16 mouse cellular contexts compared by ENCODE assay signal in genomic region chr2:6335032-6335735, GRCm38 (mm10). TPM values are rescaled to one million over a fixed set of nuclear protein-coding genes. Genes with fewer than 3 reads are reported as not detected.
DNase-seq lines count a peak whose midpoint lies in the region; ATAC-seq and TF ChIP-seq lines count a peak whose summit lies in the region.
"Had no signal": no experiment of that assay in that cellular context is flagged by ENCODE, and none has a peak within 500 bp of the region (broad histone marks: within the 10 kb centered on the region; RNA-seq: fewer than 3 reads in every experiment).

No protein-coding gene starts in this region.

- peak; percentile 47; the same call in 1 of the 2 replicates for ATAC-seq in hindbrain, postnatal 0 days
- ATAC-seq: midbrain, embryonic 16.5 days had no signal

- no peak overlapping the region for H3K9ac ChIP-seq in hindbrain, postnatal 0 days (replicated peaks; ENCODE audit: low read length)
- H3K9ac ChIP-seq: heart, embryonic 15.5 days; neural tube, embryonic 12.5 days had no signal

- no peaks in the 10 kb centered on the region for H3K27me3 ChIP-seq in hindbrain, postnatal 0 days (ENCODE audit: insufficient read depth, low read length)
- H3K27me3 ChIP-seq in hindbrain, embryonic 10.5 days (ENCODE audit: insufficient read depth, poor library complexity, severe bottlenecking): no peaks in the 10 kb centered on the region
- no peaks in the 10 kb centered on the region for H3K27me3 ChIP-seq in spleen, adult 2 months (ENCODE audit: control insufficient read depth, insufficient read depth, low read length)
- H3K27me3 ChIP-seq: heart, embryonic 15.5 days; neural tube, embryonic 12.5 days had no signal

- H3K4me2 ChIP-seq in hindbrain, postnatal 0 days (ENCODE audit: low read depth, low read length): no peak overlapping the region
- H3K4me2 ChIP-seq: heart, embryonic 15.5 days; neural tube, embryonic 12.5 days had no signal

- TF ChIP-seq CTCF in hindbrain, postnatal 0 days (IDR thresholded peaks at IDR 0.05; ENCODE audit: low read depth): no peak
- TF ChIP-seq CTCF in spleen, adult 2 months (IDR thresholded peaks at IDR 0.05; ENCODE audit: extremely low read depth, insufficient read depth, insufficient read length, insufficient replicate concordance): no peak

- peaks cover 38% of the 10 kb centered on the region for H3K79me2 ChIP-seq in macrophage (ENCODE audit: inconsistent target)

- 74% methylated on average over 14 of the region's 14 CpGs for WGBS in hindbrain, postnatal 0 days
- 89% methylated on average over 14 of the region's 14 CpGs for WGBS in hindbrain, embryonic 10.5 days
- WGBS in spleen, adult 2 months: 69% methylated on average over 14 of the region's 14 CpGs
- WGBS in macrophage (ENCODE audit: missing documents): 48% methylated on average over 14 of the region's 14 CpGs

- TF ChIP-seq POLR2A in spleen, adult 2 months (IDR thresholded peaks at IDR 0.05; ENCODE audit: low read depth, low read length): no peak

- H3K27ac ChIP-seq in hindbrain, postnatal 0 days: no peak overlapping the region
- no peak overlapping the region for H3K27ac ChIP-seq in hindbrain, embryonic 10.5 days
- H3K27ac ChIP-seq in spleen, adult 2 months (ENCODE audit: insufficient read depth, low read length): peak overlapping the region; percentile 5; the same call in 1 of the 2 replicates
- peak overlapping the region; percentile 22; the same call in 1 of the 2 replicates for H3K27ac ChIP-seq in macrophage
- H3K27ac ChIP-seq: heart, embryonic 15.5 days; left cerebral cortex, adult 2 months; neural tube, embryonic 12.5 days had no signal

- no peaks in the 10 kb centered on the region for H3K36me3 ChIP-seq in hindbrain, postnatal 0 days (ENCODE audit: insufficient read depth, low read length)
- H3K36me3 ChIP-seq in hindbrain, embryonic 10.5 days: peaks cover 14% of the 10 kb centered on the region
- H3K36me3 ChIP-seq in spleen, adult 2 months (ENCODE audit: control insufficient read depth, insufficient read depth, low read length): no peaks in the 10 kb centered on the region
- H3K36me3 ChIP-seq in macrophage (ENCODE audit: inconsistent target): no peaks in the 10 kb centered on the region
- H3K36me3 ChIP-seq: heart, embryonic 15.5 days had no signal

- no peaks in the 10 kb centered on the region for H3K4me1 ChIP-seq in hindbrain, postnatal 0 days (ENCODE audit: insufficient read depth, low read length)
- peaks cover 19% of the 10 kb centered on the region for H3K4me1 ChIP-seq in hindbrain, embryonic 10.5 days (replicated peaks)
- peaks cover 28% of the 10 kb centered on the region for H3K4me1 ChIP-seq in spleen, adult 2 months (ENCODE audit: control insufficient read depth, insufficient read depth, insufficient read length)

- no peaks in the 10 kb centered on the region for H3K9me3 ChIP-seq in hindbrain, postnatal 0 days (ENCODE audit: low read length)
- no peaks in the 10 kb centered on the region for H3K9me3 ChIP-seq in hindbrain, embryonic 10.5 days
- H3K9me3 ChIP-seq: heart, embryonic 15.5 days; neural tube, embryonic 12.5 days had no signal

- DNase-seq in hindbrain, postnatal 0 days (ENCODE audit: low spot score): no peak
- no peak for DNase-seq in hindbrain, embryonic 10.5 days (ENCODE audit: low spot score)
- no peak for DNase-seq in spleen, adult 2 months (ENCODE audit: low read depth in 1 of 2, low spot score in 2 of 2)
- no peak for DNase-seq in spleen, postnatal 36 days (ENCODE audit: low spot score in 2 of 2)
- DNase-seq in thymus, postnatal 0 days (ENCODE audit: low spot score): no peak
- DNase-seq in embryo, embryonic 10 days (ENCODE audit: low spot score): no peak
- no peak for DNase-seq in cerebellum, postnatal 14 days
- DNase-seq: cerebellum, adult 11 months; kidney, adult 18-20 months; lung, postnatal 10 days; thymus, postnatal 36 days had no signal

- no peak overlapping the region for H3K4me3 ChIP-seq in hindbrain, postnatal 0 days (ENCODE audit: low read length)
- H3K4me3 ChIP-seq in hindbrain, embryonic 10.5 days: no peak overlapping the region
- no peak overlapping the region for H3K4me3 ChIP-seq in spleen, adult 2 months (ENCODE audit: extremely low read depth, insufficient read depth, insufficient read length)
- no peak overlapping the region for H3K4me3 ChIP-seq in macrophage (ENCODE audit: inconsistent target)
- H3K4me3 ChIP-seq: heart, embryonic 15.5 days; left cerebral cortex, adult 2 months; neural tube, embryonic 12.5 days had no signal

RNA-seq across cellular contexts. Expression of gene Usp6nl, which starts 12.7 kb away (rescaled TPM):
- 16.8 and 24.0 TPM in 2 replicates for total RNA-seq in hindbrain, postnatal 0 days (2014; rRNA removed)
- polyA plus RNA-seq in hindbrain, postnatal 0 days (2015; fragmentation: Nextera tagmentation; extraction: Ambion mirVana): 6.9 and 7.8 TPM in 2 replicates
- 9.3 and 11.6 TPM in 2 replicates for polyA plus RNA-seq in hindbrain, embryonic 10.5 days (2016; fragmentation: Nextera tagmentation; extraction: Ambion mirVana)
- polyA plus RNA-seq in spleen, adult 2 months (2012; rRNA removed): 6.8 and 6.9 TPM in 2 replicates
- 10 to 100 TPM in 18 of 26 experiments, 1 to 10 TPM in 8; 4.6 to 31.8 (median 11.9) TPM for total RNA-seq in macrophage (2018; cell fraction: chromatin; rRNA removed)
- 1 to 10 TPM; 3.9 to 9.8 (median 5.3) TPM for total RNA-seq in macrophage (2018; cell fraction: cytosol; rRNA removed)
- total RNA-seq in macrophage (2018; cell fraction: nucleus; rRNA removed): 10 to 100 TPM in 12 of 26 experiments, 1 to 10 TPM in 14; 4.4 to 32.4 (median 9.6) TPM
- 3.8 to 5.3 TPM (median 4.8 TPM) in 3 replicates for polyA plus RNA-seq in macrophage (2018)
- 5.0 and 5.3 TPM in 2 replicates for polyA plus RNA-seq in thymus, postnatal 0 days (2015; fragmentation: Nextera tagmentation; extraction: Ambion mirVana)

Comparison
In these comparisons a context has a peak if more than half of its experiments do, and no peak if none do; other contexts are left out.
1. H3K27ac ChIP-seq: peak in spleen, adult 2 months (single experiment) and macrophage (single experiment); none in hindbrain, postnatal 0 days (single experiment) and hindbrain, embryonic 10.5 days (single experiment).